Mouse (Mus musculus): Measurements from ENCODE around the gene Nxf3. TPM values are rescaled to one million over a fixed set of nuclear protein-coding genes. Genes with fewer than 3 reads are reported as not detected.
"Not testable (repeated sequence)": the region's sequence is repeated elsewhere in the genome, so short reads cannot be mapped to it uniquely, and the experiment has no call there.

The Nxf3 gene
- not detected for total RNA-seq (2022)

GRCm38 (mm10) chrX:136085155-136085554 is at the start of gene Nxf3:
TSS of gene Nxf3 (minus strand) at chrX:136085255.
- DNase-seq (ENCODE audit: low spot score in 2 of 2) = no peak

- DNase-seq (ENCODE audit: low spot score in 2 of 2) = peak; percentile 7 to 69
Observed at GRCm38 (mm10) chrX:136127744-136128064, 42.6 kb upstream of the Nxf3 start.

- DNase-seq (ENCODE audit: low spot score in 2 of 2) = no peak
Observed at GRCm38 (mm10) chrX:136127038-136127743, 42.1 kb upstream of the Nxf3 start.

GRCm38 (mm10) chrX:136115419-136115961 is 30.4 kb upstream of the Nxf3 start:
- peak; percentile 56 to 65 for DNase-seq (ENCODE audit: low spot score in 2 of 2)

- DNase-seq (ENCODE audit: low spot score in 2 of 2) = no peak
Observed at GRCm38 (mm10) chrX:136115015-136115414, 30.0 kb upstream of the Nxf3 start.

- peak; percentile 32 to 68 for DNase-seq (ENCODE audit: low spot score in 2 of 2)
Observed at GRCm38 (mm10) chrX:136107942-136108341, 22.9 kb upstream of the Nxf3 start.

- no peak for DNase-seq (ENCODE audit: low spot score in 2 of 2)
Observed at GRCm38 (mm10) chrX:136104724-136105088, 19.7 kb upstream of the Nxf3 start.

- peak in 1 of 2 experiments; percentile 43 for DNase-seq (ENCODE audit: low spot score in 2 of 2)
Observed at GRCm38 (mm10) chrX:136104046-136104723, 19.1 kb upstream of the Nxf3 start.

GRCm38 (mm10) chrX:136094421-136094820 is 9.4 kb upstream of the Nxf3 start:
- peak; percentile 17 to 51 for DNase-seq (ENCODE audit: low spot score in 2 of 2)

- no peak for DNase-seq (ENCODE audit: low spot score in 2 of 2)
Observed at GRCm38 (mm10) chrX:136092497-136093279, 7.6 kb upstream of the Nxf3 start.

GRCm38 (mm10) chrX:136068020-136068419 is 17.0 kb downstream of the Nxf3 start, which contains the start of gene Bex2:
TSS of gene Bex2 (minus strand) at chrX:136068236.
- peak in 1 of 2 experiments; percentile 22 for DNase-seq (ENCODE audit: low spot score in 2 of 2)

GRCm38 (mm10) chrX:136067201-136067991 is 17.7 kb downstream of the Nxf3 start:
- DNase-seq (ENCODE audit: low spot score in 2 of 2) = peak in 1 of 2 experiments; percentile 7

- no peak for DNase-seq (ENCODE audit: low spot score in 2 of 2)
Observed at GRCm38 (mm10) chrX:136060698-136061097, 24.4 kb downstream of the Nxf3 start.

- no peak for DNase-seq (ENCODE audit: low spot score in 2 of 2)
Observed at GRCm38 (mm10) chrX:136051219-136051618, 33.8 kb downstream of the Nxf3 start.

- peak; percentile 34 to 72 for DNase-seq (ENCODE audit: low spot score in 2 of 2)
Observed at GRCm38 (mm10) chrX:136047528-136047927, 37.5 kb downstream of the Nxf3 start.

- DNase-seq (ENCODE audit: low spot score in 2 of 2) = no peak
Observed at GRCm38 (mm10) chrX:136043726-136044125, 41.3 kb downstream of the Nxf3 start.

- not testable (repeated sequence) for DNase-seq (ENCODE audit: low spot score in 2 of 2)
Observed at GRCm38 (mm10) chrX:136032799-136033763, 52.0 kb downstream of the Nxf3 start, which contains the start of gene Arxes1. TSS of gene Arxes1 (plus strand) at chrX:136033367.

GRCm38 (mm10) chrX:136030331-136030730 is 54.7 kb downstream of the Nxf3 start:
- DNase-seq (ENCODE audit: low spot score in 2 of 2) = no peak

Measured in layer of hippocampus, adult 8-10 months (tissue).